Mouse (Mus musculus) adrenal gland, adult (tissue): Measurements from ENCODE around the gene Prtg.

Experiments
- DNase-seq, 2 experiments: peaks; one replicate each; pipeline ENCODE4 v3.0.0; 2022 to 2023; ENCODE audit warnings: low spot score in 1 of 2; ENCODE audit not compliant: inconsistent age in 2 of 2

The Prtg gene

GRCm38 (mm10) chr9:72806731-72807419 lies at the start of gene Prtg:
Gene Prtg, plus strand, starts transcription at chr9:72806874.
- peak in 1 of 2 experiments; percentile 61 for DNase-seq

- no peak for DNase-seq
Measured at GRCm38 (mm10) chr9:72757143-72757542, 49.5 kb upstream of the Prtg start.

GRCm38 (mm10) chr9:72758705-72759131 lies 48.0 kb upstream of the Prtg start:
- DNase-seq, result peak; percentile 48 to 68

GRCm38 (mm10) chr9:72763050-72763718 lies 43.5 kb upstream of the Prtg start:
- DNase-seq, result peak in 1 of 2 experiments; percentile 46

GRCm38 (mm10) chr9:72766789-72767349 lies 39.8 kb upstream of the Prtg start:
- peak; percentile 82 to 96 for DNase-seq

GRCm38 (mm10) chr9:72775022-72775421 lies 31.7 kb upstream of the Prtg start:
- DNase-seq, result no peak

GRCm38 (mm10) chr9:72779004-72779403 lies 27.7 kb upstream of the Prtg start:
- no peak for DNase-seq

GRCm38 (mm10) chr9:72779733-72780132 lies 26.9 kb upstream of the Prtg start:
- DNase-seq, result no peak

GRCm38 (mm10) chr9:72780694-72781093 lies 26.0 kb upstream of the Prtg start:
- DNase-seq, result no peak

GRCm38 (mm10) chr9:72781466-72781865 lies 25.2 kb upstream of the Prtg start:
- DNase-seq, result no peak

GRCm38 (mm10) chr9:72782121-72782520 lies 24.6 kb upstream of the Prtg start:
- no peak for DNase-seq

- DNase-seq, result no peak
Measured at GRCm38 (mm10) chr9:72787732-72788131, 18.9 kb upstream of the Prtg start.

GRCm38 (mm10) chr9:72790530-72791212 lies 16.0 kb upstream of the Prtg start:
- DNase-seq, result no peak

- DNase-seq, result peak in 1 of 2 experiments; percentile 43
Measured at GRCm38 (mm10) chr9:72791213-72791582, 15.5 kb upstream of the Prtg start.

GRCm38 (mm10) chr9:72791681-72792080 lies 15.0 kb upstream of the Prtg start:
- DNase-seq, result peak; percentile 59 to 84

GRCm38 (mm10) chr9:72795243-72795642 lies 11.4 kb upstream of the Prtg start:
- no peak for DNase-seq

- DNase-seq, result peak in 1 of 2 experiments; percentile 37
Measured at GRCm38 (mm10) chr9:72797136-72797621, 9.5 kb upstream of the Prtg start.

GRCm38 (mm10) chr9:72803280-72803679 lies 3.4 kb upstream of the Prtg start:
- no peak for DNase-seq

- DNase-seq, result no peak
Measured at GRCm38 (mm10) chr9:72806146-72806545, 528 bp upstream of the Prtg start.

GRCm38 (mm10) chr9:72807420-72808005 lies 839 bp downstream of the Prtg start:
- DNase-seq, result peak; percentile 26 to 63

- DNase-seq, result no peak
Measured at GRCm38 (mm10) chr9:72808176-72808575, 1.5 kb downstream of the Prtg start.
